Mouse (Mus musculus) frontal cortex, adult 2 months (tissue): ENCODE measurements at regions not wholly inside any gene's neighbourhood (a gene's known extent, or its start where the extent isn't known, plus 50 kb on each side); places are given as distances from the start of the nearest gene placed in this dataset.
A peak's percentile ranks its signal among the peaks of the same experiment; 100 is the strongest.

Experiments used
- DNase-seq, 2 experiments: peaks; one replicate each; pipeline ENCODE4 v3.0.0; 2022; ENCODE audit warnings: low spot score in 1 of 2; ENCODE audit errors: extremely low spot score in 1 of 2

DNA sequence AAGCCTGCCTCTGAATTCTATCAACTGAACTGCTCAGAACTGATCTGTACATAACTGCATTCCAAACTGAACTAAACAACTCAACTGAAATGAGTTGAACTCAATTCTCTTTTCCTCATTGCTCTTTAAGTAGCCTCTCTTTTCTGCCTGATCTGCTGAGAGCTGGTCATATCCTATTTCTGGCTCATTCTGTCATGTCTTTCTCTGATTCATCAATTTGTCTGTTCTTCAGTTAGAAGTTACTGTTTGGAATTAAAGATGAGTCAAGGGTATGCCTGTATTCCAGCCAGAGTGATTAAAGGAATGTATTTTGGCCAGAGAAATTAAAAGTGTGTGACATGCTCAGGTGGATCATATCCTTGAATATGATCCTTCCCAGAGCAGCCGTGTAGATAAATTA is 1303.8 kb downstream of the Nxph1 start:
- DNase-seq = no peak

DNA sequence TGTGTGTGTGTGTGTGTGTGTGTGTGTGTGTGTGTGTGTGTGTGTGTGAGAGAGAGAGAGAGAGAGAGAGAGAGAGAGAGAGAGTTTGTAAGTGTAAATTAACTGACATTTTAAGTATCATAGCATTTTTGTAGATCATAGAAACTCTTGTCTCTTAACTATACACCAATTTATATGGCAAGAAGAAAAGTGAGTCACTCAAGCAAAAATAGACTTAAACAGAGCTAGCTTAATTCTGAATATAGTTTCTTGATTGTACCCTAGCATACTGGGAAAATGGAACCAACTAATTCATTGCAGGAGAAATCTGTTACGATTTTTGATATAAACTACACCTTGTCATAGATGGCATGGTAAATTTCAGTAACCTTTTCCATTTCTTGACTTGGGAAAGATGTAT is 1347.0 kb downstream of the Nxph1 start:
- DNase-seq = peak in 1 of 2 experiments; percentile 0
